Mouse (Mus musculus) MEL (cell line): ENCODE results near the gene Gm43552. TPM values are rescaled to one million over a fixed set of nuclear protein-coding genes. Genes with fewer than 3 reads are reported as not detected.
A peak's percentile ranks its signal among the peaks of the same experiment; 100 is the strongest.

Experiments used
- DNase-seq: peaks from one replicate; pipeline ENCODE4 v3.0.0; 2011; ENCODE audit warnings: low read depth, low spot score
- H3K27ac ChIP-seq: 2 replicates; pipeline ENCODE4 v1.5.1; 2012; ENCODE audit warnings: low read depth, mild to moderate bottlenecking, control low read depth, low read length, moderate library complexity; ENCODE audit not compliant: control insufficient read depth
- H3K27me3 ChIP-seq, 2 experiments: fragments of 150-350 bp in 1 of 2; sonication (generic) in 1 of 2; 2 replicates each; pipeline ENCODE4 v1.6.1; 2012; ENCODE audit warnings: low read length in 2 of 2, mild to moderate bottlenecking in 2 of 2, improper control_type of control experiment in 1 of 2, moderate library complexity in 1 of 2; ENCODE audit not compliant: insufficient read depth in 2 of 2, control insufficient read depth in 1 of 2
- H3K36me3 ChIP-seq, 2 experiments: 2 replicates each; pipeline ENCODE4 v1.6.1; 2012 to 2014; ENCODE audit warnings: low read length in 2 of 2, improper control_type of control experiment in 1 of 2, inconsistent platforms in 1 of 2, mild to moderate bottlenecking in 1 of 2; ENCODE audit not compliant: insufficient read depth in 2 of 2, control insufficient read depth in 1 of 2
- H3K4me1 ChIP-seq, 2 experiments: fragments of 150-350 bp in 1 of 2; sonication (generic) in 1 of 2; 2 replicates each; pipeline ENCODE4 v1.6.1; 2012; ENCODE audit warnings: low read length in 2 of 2, improper control_type of control experiment in 1 of 2, mild to moderate bottlenecking in 1 of 2; ENCODE audit not compliant: insufficient read depth in 2 of 2, control insufficient read depth in 1 of 2
- H3K4me3 ChIP-seq, 2 experiments: fragments of 150-350 bp in 1 of 2; sonication (generic) in 1 of 2; 2 replicates each; pipeline ENCODE4 v1.5.1; 2012; ENCODE audit warnings: low read depth in 2 of 2, low read length in 2 of 2, mild to moderate bottlenecking in 2 of 2, moderate library complexity in 2 of 2, control low read depth in 1 of 2, improper control_type of control experiment in 1 of 2; ENCODE audit not compliant: control insufficient read depth in 1 of 2, insufficient read depth in 1 of 2
- H3K79me2 ChIP-seq: 2 replicates; pipeline ENCODE4 v1.6.1; 2012; ENCODE audit warnings: mild to moderate bottlenecking, low read length, moderate library complexity; ENCODE audit not compliant: control insufficient read depth, poor library complexity, insufficient read depth
- H3K9ac ChIP-seq: 2 replicates; pipeline ENCODE4 v1.6.1; 2012; ENCODE audit warnings: low read depth, mild to moderate bottlenecking, control low read depth, low read length, moderate library complexity; ENCODE audit not compliant: control insufficient read depth, poor library complexity, severe bottlenecking
- H3K9me3 ChIP-seq: fragments of 150-350 bp; sonication (generic); replicated peaks from 2 replicates; pipeline ENCODE4 v1.6.1; 2012; ENCODE audit warnings: mild to moderate bottlenecking, low read length, improper control_type of control experiment, moderate library complexity; ENCODE audit not compliant: insufficient read depth
- CTCF ChIP-seq, 3 experiments: IDR thresholded peaks in 2 of 3; conservative IDR thresholded peaks in 1 of 3; 2 replicates each; pipeline ENCODE4 v1.5.1; 2011 to 2012; ENCODE audit warnings: low read length in 3 of 3, low read depth in 2 of 3, mild to moderate bottlenecking in 2 of 3, improper control_type of control experiment in 1 of 3, inconsistent platforms in 1 of 3, mixed read lengths in 1 of 3, moderate library complexity in 1 of 3; ENCODE audit not compliant: control insufficient read depth in 1 of 3, insufficient read depth in 1 of 3, poor library complexity in 1 of 3, severe bottlenecking in 1 of 3
- E2F4 ChIP-seq: IDR thresholded peaks from 2 replicates; pipeline ENCODE4 v1.6.1; 2011; ENCODE audit warnings: low read depth, low read length, improper control_type of control experiment, borderline replicate concordance
- ELF1 ChIP-seq: IDR thresholded peaks from 2 replicates; pipeline ENCODE4 v1.6.1; 2014; ENCODE audit warnings: low read depth, mild to moderate bottlenecking, inconsistent platforms, low read length, improper control_type of control experiment, moderate library complexity
- EP300 ChIP-seq, 2 experiments: IDR thresholded peaks; 2 replicates each; pipeline ENCODE4 v1.6.1; 2011; ENCODE audit warnings: improper control_type of control experiment in 2 of 2, low read length in 2 of 2, low read depth in 1 of 2, mild to moderate bottlenecking in 1 of 2
- ETS1 ChIP-seq: IDR thresholded peaks from 2 replicates; pipeline ENCODE4 v1.6.1; 2012; ENCODE audit warnings: low read depth, mild to moderate bottlenecking, inconsistent platforms, low read length, improper control_type of control experiment, moderate library complexity
- GABPA ChIP-seq: IDR thresholded peaks from 2 replicates; pipeline ENCODE4 v1.6.1; 2012; ENCODE audit warnings: low read depth, mild to moderate bottlenecking, inconsistent platforms, low read length, improper control_type of control experiment, moderate library complexity
- GATA1 ChIP-seq: IDR thresholded peaks from 2 replicates; pipeline ENCODE4 v1.6.1; 2011; ENCODE audit warnings: low read depth, low read length, improper control_type of control experiment
- MYC ChIP-seq: IDR thresholded peaks from 2 replicates; pipeline ENCODE4 v1.6.1; 2011; ENCODE audit warnings: low read depth, mild to moderate bottlenecking, low read length, improper control_type of control experiment, moderate library complexity
- NELFE ChIP-seq: IDR thresholded peaks from 2 replicates; pipeline ENCODE4 v1.6.1; 2011; ENCODE audit warnings: low read depth, low read length, improper control_type of control experiment
- POLR2A ChIP-seq, 2 experiments: IDR thresholded peaks; 2 replicates each; pipeline ENCODE4 v1.6.1; 2011 to 2012; ENCODE audit warnings: low read length in 2 of 2, mild to moderate bottlenecking in 2 of 2, control low read depth in 1 of 2, improper control_type of control experiment in 1 of 2, low read depth in 1 of 2, moderate library complexity in 1 of 2; ENCODE audit not compliant: control insufficient read depth in 1 of 2, insufficient read depth in 1 of 2, poor library complexity in 1 of 2
- UBTF ChIP-seq: IDR thresholded peaks from 2 replicates; pipeline ENCODE4 v1.6.1; 2012; ENCODE audit warnings: low read depth, mild to moderate bottlenecking, inconsistent platforms, low read length, improper control_type of control experiment, moderate library complexity, borderline replicate concordance; ENCODE audit not compliant: insufficient read depth
- USF2 ChIP-seq, 2 experiments: IDR thresholded peaks; 2 replicates each; pipeline ENCODE4 v1.6.1; 2011 to 2012; ENCODE audit warnings: improper control_type of control experiment in 2 of 2, low read length in 2 of 2, borderline replicate concordance in 1 of 2, inconsistent platforms in 1 of 2, low read depth in 1 of 2, mild to moderate bottlenecking in 1 of 2; ENCODE audit not compliant: insufficient read depth in 1 of 2
- ZNF384 ChIP-seq: IDR thresholded peaks from 2 replicates; pipeline ENCODE4 v1.6.1; 2012; ENCODE audit warnings: low read depth, mild to moderate bottlenecking, inconsistent platforms, low read length, improper control_type of control experiment
- polyA plus RNA-seq, 2 experiments: library from polyadenylated mRNA; stranded (reverse) in 1 of 2; unstranded in 1 of 2; fragments of >175 nt in 1 of 2; fragments of >200 nt in 1 of 2; gene quantifications; 2 replicates each; pipeline versions ENCODE4 v1.2.1 to v1.2.4; 2012; ENCODE audit warnings: low replicate concordance in 2 of 2, low read depth in 1 of 2; ENCODE audit not compliant: insufficient read length in 2 of 2, insufficient read depth in 1 of 2, missing spikeins in 1 of 2
- total RNA-seq: library from RNA; depleted of rRNA; stranded (reverse); fragments of 300-350 nt; gene quantifications from 2 replicates; pipeline ENCODE4 v1.2.3, GENCODE M21; 2012

Gm43552 gene
- total and polyA plus RNA-seq, 3 experiments: 1.7 TPM; not detected in 2

DNA sequence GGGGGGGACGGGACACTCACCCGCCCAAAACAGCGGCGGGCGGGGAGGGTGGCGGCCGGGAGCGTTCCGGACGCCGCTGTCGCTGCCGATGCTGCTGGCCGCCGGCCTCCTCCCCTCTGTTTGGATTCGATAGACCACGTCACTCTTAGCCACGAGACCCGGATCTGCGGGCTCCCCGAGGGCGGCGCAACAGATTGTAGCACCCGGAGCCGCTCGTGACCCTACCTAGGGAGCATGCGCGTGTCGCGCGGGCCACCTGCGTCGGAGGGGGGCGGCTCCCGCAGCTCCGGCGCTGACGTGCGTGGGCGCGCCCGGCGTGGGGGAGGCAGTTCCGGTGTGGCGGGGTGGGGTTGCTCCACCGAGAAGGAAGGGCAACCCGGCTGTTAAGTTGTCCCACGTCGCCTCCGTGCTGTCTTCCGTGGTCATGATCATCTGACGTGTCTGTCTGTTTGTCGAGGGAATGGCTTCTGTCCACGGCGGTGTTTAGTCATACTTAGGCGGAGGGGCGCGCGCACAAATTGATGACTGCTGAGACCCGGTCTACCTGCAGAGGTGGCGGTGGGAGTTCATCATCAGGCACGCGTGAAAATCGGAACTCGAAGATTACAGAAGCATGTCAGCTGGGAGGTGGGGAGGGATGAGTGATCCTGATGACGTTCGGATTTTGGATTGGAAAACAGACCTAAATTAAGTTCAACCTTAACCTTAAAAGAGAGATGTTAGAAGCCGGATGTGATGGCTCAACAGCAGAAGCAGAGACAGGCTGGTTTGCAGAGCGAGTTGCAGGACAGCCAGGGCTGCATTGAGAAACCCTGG lies at the start of gene Gm43552 (continued):
- TF ChIP-seq EP300 (IDR thresholded peaks at IDR 0.05; ENCODE audit: low read depth in 1 of 2, low read length in 2 of 2) (no peak; a peak in 1 of 4 replicates), POLR2A (IDR thresholded peaks at IDR 0.05; ENCODE audit: control insufficient read depth in 1 of 2, insufficient read depth in 1 of 2, low read depth in 1 of 2, low read length in 2 of 2, poor library complexity in 1 of 2) (peak in 1 of 2 experiments; percentile 79), ELF1 (peak; percentile 73), ETS1 (peak; percentile 72), CTCF (IDR thresholded peaks at IDR 0.05 in 2 of 3, conservative IDR thresholded peaks at IDR 0.05 in 1 of 3; ENCODE audit: control insufficient read depth in 1 of 3, insufficient read depth in 1 of 3, low read depth in 2 of 3, low read length in 3 of 3, poor library complexity in 1 of 3, severe bottlenecking in 1 of 3) (no peak)

GRCm38 (mm10) chr5:65541889-65542288 lies 49.3 kb upstream of the Gm43552 start:
- TF ChIP-seq USF2 (IDR thresholded peaks at IDR 0.05; ENCODE audit: borderline replicate concordance in 1 of 2, insufficient read depth in 1 of 2, low read depth in 1 of 2, low read length in 2 of 2) (no peak), GATA1 (no peak), E2F4 (no peak), ZNF384 (0 out of 2 replicates have a peak, but pooled peaks have one; percentile 45), GABPA (no peak), NELFE (no peak), MYC (no peak)
- TF ChIP-seq, all 39 proteins: peak for 1
- H3K9me3 ChIP-seq: no peaks in the 10 kb centered on the region
- H3K79me2 ChIP-seq: peaks cover 77% of the 10 kb centered on the region
- peaks cover 13 to 17% of the 10 kb centered on the region in 2 experiments for H3K4me1 ChIP-seq
- no peak for DNase-seq
- H3K27ac ChIP-seq: no peak overlapping the region
- peaks cover 10 to 48% of the 10 kb centered on the region in 2 experiments for H3K36me3 ChIP-seq
- H3K9ac ChIP-seq: no peak overlapping the region
- H3K4me3 ChIP-seq: no peak overlapping the region
- no peaks in the 10 kb centered on the region for H3K27me3 ChIP-seq

DNA sequence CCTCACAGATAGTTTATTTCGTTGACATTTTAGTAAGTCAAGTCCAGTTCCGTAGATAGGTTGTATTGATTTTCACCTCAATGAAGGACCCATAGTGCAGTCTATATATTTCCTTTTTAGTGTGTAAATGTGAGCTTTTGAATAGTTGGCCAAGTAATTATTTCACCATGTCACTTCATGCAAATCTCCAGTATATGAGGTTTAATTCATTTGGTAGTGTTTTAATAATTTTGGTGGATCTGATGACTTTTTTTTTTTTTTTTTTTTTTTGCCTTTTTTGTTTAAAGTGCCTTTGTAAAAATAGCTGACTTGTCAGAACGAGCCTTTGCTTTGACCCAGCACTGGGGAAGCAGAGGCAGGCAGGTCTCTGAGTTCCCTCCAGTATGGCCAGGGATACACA lies 47.2 kb upstream of the Gm43552 start:
- Histone ChIP-seq H3K4me1 (peaks cover 16 to 17% of the 10 kb centered on the region in 2 experiments), H3K27ac (no peak overlapping the region), H3K79me2 (peaks cover 66% of the 10 kb centered on the region), H3K36me3 (peaks cover 8 to 44% of the 10 kb centered on the region in 2 experiments), H3K27me3 (no peaks in the 10 kb centered on the region), H3K9me3 (no peaks in the 10 kb centered on the region), H3K4me3 (peak overlapping the region in 1 of 2 experiments; percentile 82; a peak in 1 of 4 replicates), H3K9ac (no peak overlapping the region; the same call in 1 of the 2 replicates)
- DNase-seq: no peak
- no peak for TF ChIP-seq UBTF
